Mouse (Mus musculus) urinary bladder, postnatal 36 days (tissue): ENCODE data around the gene Nxpe3.

Source experiments
- DNase-seq, 2 experiments: peaks; one replicate each; pipeline ENCODE4 v3.0.0; 2022; ENCODE audit warnings: low spot score in 2 of 2, mixed read lengths in 1 of 2

Gene Nxpe3

DNA sequence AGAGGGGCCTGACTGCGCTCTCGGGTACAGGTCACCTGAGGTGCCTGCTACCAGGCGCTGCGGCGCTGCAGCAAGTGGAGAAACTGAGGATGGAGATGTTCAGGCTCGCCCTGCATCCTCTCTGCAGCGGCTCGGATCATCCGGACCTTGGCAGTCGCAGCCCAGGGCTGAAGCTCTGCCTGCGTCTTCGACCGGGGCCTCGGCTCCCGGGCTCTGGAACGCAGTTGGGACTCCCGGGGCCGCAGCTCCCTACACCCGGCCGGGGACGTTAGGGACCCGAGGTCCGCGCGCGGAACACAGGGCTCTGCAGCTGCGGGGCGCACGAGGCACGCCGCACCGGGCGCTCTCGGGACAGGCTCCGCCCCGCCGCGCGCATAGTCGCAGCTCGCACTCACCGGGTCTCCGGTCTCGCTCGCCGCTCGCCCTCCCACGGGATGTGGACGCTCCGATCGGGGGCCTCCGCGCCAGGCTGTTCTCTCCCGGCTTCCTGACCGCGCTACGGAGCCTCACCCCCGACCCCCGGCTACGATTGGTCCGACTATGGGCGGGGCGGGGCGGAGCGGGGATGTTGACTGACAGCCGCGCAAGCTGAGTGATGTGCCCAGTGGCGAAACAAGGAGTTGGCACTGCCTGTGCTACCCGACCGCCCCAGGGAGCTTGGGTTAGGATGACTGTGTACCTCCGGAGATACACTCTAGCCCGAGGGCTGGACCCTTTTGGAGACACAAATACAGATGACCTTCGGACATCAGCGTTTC lies at the start of gene Nxpe3:
Nxpe3 (minus strand) TSS at position 393 of the 758 bp plus-strand sequence.
- DNase-seq: peak; percentile 79 to 85

DNA sequence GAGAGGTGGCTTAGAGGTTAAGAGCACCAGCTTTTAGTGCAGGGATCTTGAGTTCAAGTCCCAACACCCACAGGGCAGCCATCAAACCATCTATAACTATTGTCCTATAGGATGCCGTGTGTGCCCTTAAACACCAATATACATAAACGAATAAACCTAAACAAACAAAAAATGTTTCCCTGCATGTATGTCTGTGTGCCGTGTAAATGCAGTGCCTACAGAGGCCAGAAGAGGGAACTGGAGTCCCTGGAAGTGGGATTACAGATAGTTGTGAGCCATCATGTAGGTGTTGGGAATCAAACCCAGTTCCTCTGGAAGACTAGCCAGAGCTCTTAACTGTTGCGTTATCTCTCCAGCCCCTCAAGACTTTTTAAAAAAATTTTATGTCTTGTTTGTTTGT lies 45.7 kb upstream of the Nxpe3 start:
- no peak for DNase-seq

DNA sequence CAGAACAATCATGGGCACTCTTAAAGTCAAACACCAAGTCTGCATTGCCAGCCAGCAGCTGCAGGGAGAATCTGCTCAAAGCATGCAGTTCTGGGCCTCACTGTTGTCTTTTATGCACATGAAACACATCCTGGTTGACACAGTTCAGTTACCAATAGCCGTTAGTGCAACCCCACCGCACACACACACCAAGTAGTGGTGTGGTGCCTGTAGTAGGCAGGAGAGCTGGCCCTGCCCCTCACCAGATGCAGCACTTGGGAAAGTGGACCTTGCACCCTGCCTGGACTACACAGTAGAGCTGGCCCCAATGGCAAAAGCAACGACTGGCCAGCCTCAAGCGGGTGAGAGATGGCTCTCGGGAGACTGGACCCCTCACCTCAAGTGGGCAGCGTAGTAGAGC lies 44.6 kb upstream of the Nxpe3 start:
- DNase-seq: no peak

DNA sequence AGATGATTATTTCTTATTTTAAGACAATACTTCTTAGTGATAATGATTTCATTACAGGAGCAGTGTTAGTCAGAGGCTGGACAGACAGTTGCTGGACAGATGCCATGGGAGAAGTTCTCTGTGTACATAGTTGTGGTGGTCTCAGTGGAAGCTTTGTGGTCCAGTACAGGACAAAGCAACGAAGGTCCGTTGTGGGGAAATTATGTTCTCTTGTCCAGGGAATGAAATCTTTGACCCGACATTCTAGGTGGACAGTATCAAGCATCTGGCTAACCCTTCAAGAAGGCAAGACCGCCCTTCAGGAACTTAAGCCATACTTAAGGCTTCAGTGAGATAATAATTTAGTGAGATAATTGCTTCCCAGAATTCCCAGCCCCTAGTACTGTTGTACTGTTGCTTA lies 43.7 kb upstream of the Nxpe3 start:
- DNase-seq: no peak

DNA sequence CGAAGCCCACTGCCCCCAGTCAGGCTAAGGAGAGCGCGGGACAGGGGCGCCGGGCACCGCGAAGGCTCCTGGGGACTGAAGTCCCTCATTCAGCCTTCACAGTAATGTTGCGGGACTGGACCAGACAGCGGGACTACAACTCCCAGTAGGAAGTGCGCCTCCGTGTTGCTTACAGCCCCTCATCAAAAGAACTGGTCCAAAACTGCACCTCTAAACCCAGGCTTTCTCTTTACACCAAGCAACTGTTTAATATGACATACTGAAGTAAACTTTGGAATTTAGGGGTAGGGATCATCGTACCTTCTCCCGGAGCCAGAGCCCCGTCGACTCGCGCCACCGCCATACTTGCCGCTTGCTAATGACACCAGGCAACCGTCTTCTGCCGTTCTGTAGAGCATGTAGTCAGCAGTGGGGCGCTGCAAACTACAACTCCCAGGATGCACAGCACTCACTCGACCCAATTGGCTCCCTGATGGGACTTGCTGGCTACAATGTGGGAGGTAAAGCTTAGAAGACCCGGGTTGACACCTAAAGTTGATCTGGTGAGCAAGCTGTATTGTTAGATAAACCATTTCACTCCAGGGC lies 39.5 kb upstream of the Nxpe3 start, which contains the start of gene Cep97:
Cep97 (minus strand) TSS at position 403 of the 585 bp plus-strand sequence.
- DNase-seq: peak; percentile 88 to 90

DNA sequence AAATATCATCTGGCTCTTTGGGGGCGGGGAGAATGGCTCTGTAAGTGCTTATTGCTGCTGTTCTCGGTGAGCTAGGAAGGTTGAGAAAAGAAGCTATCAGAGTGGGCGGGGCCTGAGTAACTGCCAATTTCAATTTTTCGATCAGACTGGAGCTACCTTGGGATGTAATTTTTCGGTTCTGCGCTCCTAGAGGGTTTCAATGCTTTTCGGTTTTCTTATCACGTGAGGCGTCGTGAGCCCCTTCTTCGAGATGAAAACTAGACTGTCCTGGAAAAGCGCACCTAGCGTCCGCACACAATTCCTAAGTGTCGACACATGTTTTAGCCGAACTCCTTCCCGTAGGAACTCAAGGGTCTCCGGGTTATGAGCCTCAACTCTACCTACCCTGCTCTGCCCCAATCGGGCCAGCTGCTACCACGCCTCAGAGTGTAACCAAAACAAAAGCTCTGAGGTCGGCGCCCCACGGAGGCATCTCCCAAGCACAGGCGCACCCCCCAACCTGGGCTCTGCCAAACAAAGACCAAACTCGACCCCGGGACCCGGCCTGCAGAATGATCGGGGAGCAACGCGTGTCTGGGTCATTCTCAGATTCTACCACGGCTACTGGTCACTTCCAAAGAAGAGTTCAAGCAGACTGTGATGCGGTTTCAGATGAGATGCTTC lies 38.7 kb upstream of the Nxpe3 start:
- peak; percentile 3 to 18 for DNase-seq

DNA sequence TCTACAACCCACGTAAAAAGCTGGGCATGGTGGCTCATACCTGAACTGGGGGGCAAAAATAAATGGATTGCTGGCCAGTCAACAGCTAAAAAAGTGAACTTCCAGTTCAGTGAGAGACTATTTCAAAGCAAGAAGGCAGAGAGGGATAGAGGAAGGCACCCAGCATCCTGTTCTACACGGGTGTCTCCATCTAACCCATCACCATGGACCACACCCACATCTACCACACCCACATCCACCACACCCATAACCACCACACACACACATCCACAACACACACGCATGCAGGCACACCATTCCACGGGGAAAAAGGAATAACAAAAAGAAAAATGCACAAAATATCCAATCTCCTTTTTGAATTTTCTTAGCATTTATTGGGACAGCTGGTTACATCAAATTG lies 28.9 kb upstream of the Nxpe3 start:
- DNase-seq: no peak

DNA sequence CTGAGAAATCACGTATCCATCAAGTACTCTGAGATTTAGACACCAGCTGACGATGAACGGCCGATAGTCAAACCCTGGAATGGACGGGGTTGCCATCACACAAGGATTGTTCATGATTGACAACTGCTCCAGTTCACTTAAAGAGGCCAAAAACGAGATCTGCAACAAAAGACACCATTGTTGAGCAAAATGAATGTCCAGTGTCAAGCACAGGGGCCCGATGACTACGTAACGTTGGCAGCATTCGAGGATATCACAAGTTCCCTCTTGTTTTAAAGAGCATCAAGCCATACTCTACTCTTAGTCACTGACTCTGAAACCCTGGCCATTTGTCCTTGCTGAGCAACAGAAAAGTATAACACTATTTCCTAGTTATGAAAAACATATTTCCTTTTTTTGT lies 27.0 kb upstream of the Nxpe3 start:
- no peak for DNase-seq

DNA sequence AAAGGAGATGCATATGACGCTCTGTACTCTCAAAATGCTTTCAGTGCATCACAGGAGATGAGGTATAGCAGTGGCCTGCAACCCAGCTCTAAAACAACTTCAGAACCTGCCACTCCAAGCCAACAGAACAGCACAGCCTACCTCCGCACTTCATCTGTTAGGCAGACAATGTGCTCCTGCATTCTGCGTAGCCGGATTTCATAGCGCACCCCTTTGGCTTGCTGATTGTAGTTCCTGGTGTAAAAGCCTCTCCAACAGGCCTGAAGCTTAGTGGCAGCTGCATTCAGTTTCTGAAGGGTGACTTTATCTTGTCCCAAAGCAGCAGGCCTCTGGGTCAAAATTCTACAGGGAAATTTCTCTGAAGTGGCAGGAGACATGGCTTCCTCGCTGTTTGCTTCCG lies 19.6 kb upstream of the Nxpe3 start:
- no peak for DNase-seq

DNA sequence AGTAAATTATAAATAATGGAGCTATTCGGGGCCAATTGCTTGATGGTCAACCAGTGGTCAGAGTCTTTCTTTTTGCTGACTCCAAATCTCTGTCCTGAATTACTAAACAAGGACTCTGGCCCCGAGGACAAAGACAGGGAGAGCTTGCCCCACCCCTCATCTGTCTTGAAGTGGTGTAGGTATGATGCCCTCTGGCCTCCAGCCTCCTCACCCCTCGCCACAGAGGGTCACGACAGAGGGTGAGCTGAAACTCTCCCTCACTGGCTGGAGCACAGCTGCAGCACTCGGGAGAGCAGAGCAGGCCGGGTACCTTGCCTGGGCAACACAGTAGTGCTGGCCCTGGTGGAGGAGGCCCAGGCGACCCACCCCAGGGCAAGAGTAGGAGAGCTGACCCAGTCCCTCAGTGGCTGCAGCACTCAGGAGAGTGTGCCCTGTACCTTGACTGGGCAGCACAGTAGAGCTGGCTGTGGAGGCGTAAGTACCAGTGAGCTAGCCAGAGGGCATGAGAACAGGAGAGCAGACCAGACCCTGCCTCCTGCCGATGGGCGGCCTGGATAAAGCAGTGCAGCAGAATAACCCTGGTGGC lies 15.2 kb upstream of the Nxpe3 start:
- no peak for DNase-seq

DNA sequence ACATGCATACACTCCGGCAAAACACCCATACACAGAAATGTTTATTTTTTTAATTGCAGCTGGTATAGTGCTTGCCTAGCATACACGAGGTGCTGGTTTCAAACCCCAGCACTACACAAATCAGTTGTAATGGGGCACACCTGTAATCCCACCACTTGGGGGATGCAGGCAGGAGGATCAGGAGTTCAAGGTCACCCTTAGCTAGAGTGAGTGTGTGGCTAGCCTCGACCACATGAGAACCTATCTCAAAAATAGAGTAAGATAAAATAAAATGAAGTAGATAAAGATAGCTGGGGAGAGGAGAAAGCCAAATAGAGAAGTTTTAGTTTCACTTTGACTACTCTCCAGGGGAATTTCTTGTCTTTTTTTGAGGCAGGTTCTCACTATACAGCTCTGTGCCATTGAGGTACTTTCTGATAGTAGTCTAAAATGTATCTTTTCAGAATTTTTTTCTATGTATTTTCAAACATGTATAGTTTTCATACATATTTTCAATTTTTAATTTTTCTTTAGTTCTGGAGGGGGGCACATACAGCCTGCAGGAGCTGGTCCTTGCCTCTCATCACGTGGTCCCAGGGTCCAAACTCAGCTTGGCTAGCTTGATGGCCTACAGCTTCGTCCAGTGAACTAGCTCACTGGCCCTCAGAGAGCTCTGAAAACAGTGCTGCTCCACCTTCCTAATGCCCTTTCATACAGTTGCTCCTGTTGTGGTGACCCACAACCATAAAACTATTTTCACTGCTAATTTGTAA lies 12.0 kb upstream of the Nxpe3 start:
- no peak for DNase-seq

DNA sequence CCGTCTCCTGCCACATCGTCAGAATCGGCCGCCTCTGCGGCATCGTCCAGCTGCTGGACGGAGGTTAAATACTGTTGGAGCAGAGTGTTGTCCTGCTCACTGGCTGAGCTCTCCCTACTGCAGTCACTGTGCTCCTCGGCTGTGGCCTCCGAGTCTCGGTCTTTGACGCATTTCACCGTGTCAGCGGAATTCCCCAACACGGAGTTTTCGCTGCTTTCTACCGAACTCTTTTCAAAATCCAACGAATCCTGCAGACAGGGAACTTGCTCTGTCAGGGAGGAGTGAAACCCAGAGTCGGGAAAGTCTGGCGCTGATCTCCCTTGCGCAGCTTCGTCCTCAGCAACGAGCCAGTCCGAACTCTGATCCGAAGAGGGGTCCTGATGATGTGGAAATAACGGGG lies 10.3 kb upstream of the Nxpe3 start:
- no peak for DNase-seq

DNA sequence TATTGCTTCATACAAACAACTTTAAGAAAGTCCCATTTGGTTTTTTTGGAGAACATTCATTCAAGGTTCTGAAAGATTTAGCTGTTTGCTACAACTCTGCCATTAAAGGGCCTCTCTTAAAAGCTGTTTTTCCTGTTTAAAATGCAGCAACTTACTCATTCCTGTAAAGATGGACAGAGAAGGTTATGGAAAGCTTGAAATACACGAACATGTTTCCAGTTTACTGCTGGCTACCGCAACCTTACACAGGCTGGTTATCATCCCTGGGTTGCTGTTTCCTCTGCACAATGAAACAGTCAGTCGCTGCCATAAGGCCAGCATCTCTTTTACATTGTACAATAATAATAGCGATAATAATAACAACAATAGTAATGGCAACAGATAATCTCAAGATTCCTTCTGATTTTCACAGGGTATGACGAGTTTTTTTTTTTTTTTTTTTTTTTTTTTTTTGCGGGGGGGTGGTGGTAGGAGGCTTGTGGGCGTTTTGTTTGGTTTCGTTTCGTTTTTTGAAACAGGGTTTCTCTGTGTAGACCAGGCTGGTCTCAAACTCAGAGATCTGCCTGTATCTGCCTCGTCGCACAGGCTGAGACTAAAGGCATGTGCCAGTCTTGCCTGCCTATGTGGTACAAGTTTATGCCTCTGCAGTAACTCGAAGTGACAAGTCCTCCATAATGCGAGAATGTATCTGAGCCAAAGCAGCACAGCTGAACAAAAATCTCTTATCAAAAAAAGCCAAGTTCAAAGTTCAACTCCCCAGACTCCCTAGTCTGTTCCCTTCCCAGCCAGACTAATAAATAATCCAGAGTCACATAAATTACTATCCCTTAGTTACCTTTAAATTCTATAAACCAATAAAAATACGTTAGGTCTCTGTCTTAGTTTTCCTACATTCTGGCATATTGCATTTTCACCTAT lies 7.0 kb upstream of the Nxpe3 start:
- no peak for DNase-seq

DNA sequence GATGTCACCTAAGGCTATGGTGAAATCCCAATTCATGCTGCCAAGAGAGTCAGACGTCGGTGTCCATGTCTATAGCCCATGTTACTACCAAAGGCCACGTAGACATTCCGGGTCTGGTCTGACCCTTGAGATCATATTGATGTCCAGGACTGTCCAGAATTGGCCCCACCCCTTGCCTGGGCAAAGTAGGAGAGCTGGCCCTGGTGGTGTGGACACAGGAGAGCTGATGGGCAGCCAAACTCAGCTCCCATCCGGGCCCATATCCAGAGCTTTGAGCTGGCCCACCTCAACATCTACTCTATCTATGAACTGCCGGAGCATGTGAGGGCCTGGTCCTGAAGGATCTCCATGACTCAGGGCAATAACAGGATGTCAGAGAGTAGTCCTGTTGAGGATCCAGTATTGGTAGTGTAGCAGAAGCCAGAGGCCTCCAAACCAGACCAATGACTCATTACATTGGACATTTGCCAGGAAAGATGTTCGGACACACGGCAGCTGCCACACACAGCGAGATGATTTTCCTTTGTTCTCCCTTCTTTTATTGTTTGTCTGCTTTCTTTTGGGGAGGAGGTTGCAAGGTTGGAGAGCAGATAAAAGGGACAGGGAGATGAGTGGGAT lies 3.4 kb upstream of the Nxpe3 start:
- DNase-seq: no peak

DNA sequence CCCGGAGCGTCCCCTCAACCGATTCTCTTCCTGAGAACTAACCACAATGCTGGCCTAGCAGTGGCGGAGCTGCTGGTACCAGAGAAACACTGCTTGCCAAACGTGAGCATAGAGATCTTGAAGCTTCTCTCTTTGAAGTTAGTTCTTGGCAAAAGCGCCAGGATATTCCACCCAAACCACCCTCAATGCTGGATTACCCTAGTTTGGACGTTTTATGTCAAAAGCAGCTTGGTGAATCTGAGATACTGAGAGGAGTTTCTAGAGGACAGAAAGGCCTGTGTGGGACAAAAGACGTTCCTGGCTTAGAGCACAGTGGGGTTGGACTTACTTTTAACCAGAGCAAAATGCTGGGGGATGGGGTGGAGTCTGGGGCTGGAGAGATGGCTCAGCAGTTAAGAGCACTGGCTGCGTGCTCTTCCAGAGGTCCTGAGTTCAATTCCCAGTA lies 588 bp upstream of the Nxpe3 start:
- DNase-seq: no peak

DNA sequence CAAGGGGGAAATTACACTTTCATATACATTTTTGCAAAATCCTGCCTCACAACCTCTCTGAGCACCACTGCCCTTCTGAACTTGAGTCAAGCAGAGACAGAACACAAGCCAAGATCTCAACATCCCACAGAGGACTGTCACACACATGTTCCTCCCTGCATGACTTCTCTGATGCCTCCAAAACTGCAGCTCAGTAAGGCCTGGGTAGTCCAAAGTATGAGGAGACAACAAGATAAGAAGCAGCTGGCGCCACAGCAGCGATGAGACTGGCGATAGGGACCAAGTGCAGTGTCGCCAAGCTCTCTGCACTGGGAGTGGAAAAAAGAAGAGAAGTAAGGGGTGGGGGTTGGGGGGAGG lies 571 bp downstream of the Nxpe3 start:
- peak; percentile 27 to 34 for DNase-seq

DNA sequence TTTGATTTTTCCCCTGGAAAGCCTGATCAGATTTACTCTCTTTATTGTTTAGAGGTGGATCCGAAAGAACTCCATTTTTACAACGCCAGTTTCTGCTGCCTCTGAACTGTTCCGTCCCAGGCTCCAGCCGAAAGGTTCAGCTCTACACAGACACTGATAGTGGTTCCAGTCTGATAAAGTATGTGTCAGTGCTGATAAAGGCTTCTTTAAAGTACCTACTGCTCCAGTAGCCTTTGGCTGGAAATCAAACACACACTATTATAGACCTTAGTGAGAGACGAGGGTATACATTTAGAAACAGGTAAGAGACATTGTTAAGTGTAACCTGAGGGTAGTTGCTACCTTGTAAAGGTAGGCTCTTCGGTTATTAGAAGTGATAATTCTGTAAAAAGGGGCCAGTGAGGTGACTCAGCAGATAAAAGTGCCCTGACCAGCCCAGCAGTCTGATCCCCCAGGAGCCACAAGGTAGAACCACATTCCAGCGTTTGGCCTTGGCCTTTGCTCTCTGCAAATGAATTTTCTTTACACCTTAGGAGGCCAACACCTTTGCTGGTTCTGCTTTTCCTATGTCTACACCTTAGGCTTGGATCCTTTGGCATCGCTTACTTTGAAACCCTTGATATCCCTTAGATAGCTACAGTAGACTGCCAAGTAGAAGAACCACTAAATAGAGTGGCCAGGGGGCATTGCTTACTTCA lies 1.5 kb downstream of the Nxpe3 start:
- DNase-seq: no peak

DNA sequence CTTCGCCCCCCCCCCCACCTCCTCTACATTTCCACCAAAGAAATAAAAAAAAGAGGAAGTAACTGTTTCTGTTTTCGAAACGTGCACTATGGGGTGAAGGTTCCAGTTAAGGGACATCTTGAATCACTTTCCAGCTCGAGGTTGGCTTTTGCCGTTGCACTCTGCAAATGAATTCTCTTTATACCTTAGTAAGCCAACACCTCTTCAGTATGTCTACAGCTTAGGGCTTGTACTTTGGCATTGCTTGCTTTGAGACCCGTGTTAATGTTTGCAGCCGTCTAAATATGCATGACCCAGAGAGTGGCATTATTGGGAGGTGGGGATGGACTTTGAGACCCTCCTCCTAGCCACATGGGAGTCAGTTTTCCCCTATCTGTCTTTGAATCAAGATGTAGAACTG lies 2.6 kb downstream of the Nxpe3 start:
- DNase-seq: no peak

DNA sequence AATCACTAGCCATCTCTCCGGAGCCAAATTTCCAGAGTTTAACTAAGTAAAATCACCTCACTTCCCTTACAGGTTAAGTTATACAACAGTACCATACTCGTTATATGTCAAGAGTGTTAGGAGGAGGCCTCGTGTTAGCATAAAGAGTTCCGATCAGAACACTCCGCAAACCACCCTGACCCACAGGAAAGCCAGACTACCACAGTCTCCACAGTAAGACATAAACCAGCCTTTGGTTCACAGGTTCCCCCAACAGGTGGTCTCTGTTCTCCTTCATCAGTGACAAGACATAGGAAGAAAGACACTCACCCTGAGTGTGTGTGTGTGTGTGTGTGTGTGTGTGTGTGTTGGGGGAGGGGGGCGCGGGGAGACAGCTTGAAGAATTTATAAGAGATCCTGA lies 3.7 kb downstream of the Nxpe3 start:
- no peak for DNase-seq
